Mouse (Mus musculus) thymus, adult 2 months (tissue): ENCODE results near the gene Acot7.

Source experiments
- CTCF ChIP-seq: fragments of 200-500 bp; IDR thresholded peaks from 2 replicates; pipeline ENCODE4 v1.5.1; 2012; ENCODE audit warnings: mild to moderate bottlenecking, control low read depth, low read length, moderate library complexity, borderline replicate concordance; ENCODE audit not compliant: control insufficient read depth, poor library complexity, insufficient read depth; ENCODE audit errors: extremely low read depth
- POLR2A ChIP-seq: fragments of 200-500 bp; IDR thresholded peaks from 2 replicates; pipeline ENCODE4 v1.6.1; 2012; ENCODE audit warnings: mild to moderate bottlenecking, low read length, control low read depth, moderate library complexity; ENCODE audit not compliant: control insufficient read depth, poor library complexity, insufficient read depth; ENCODE audit errors: extremely low read depth

DNA sequence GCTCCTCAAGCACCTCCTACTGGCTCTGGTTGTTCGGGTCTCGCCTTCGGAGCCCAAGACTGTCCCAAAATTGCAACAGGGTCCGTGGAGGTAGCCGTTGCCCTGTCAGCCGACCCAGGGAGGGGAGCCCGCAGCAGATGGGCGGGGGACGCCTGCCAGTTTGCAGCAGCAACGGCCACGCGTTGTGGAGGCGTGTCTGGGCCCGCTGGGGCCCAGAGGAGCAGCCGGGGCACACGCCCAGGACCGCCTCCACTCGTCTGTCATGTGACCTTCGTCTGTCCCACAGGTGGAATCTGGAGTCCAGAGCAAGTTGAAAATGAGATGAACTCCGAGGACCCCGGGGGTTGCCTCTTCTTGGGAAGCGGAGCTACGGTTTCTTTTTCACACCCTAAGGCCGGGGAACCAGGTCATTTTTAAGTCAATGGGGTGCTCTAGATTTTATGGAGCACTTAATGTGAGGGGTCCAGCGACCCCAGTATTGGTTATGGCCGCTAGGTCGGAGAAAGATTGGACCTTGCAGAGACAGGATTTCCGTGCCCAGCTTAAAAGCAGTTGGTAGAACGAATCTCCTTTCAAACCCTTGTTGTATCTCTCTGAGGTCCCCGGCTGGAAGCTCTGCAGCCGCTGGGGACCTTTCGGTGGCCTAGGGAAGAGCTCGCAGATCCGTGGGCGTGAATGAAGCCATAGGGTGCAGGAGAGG is 19.2 kb upstream of the Acot7 start, which contains the start of gene Hes2:
- TF ChIP-seq CTCF (no peak), POLR2A (no peak)
